Mouse (Mus musculus) C2C12 (cell line): ENCODE data around the gene Mrtfb.

Experiments used
- CTCF ChIP-seq: IDR thresholded peaks from one replicate; pipeline ENCODE4 v1.5.1; 2011; ENCODE audit not compliant: control insufficient read depth, insufficient read depth, insufficient read length
- FOSL1 ChIP-seq: IDR thresholded peaks from one replicate; pipeline ENCODE4 v1.8.0; 2011; ENCODE audit warnings: mild to moderate bottlenecking, low read length; ENCODE audit not compliant: poor library complexity, insufficient read depth, severe bottlenecking

- peak; percentile 2 for TF ChIP-seq CTCF
- no peak for TF ChIP-seq FOSL1
Observed at GRCm38 (mm10) chr16:13446488-13446887, 190.2 kb downstream of the Mrtfb start.
